Mouse (Mus musculus) lung, postnatal 0 days (tissue): ENCODE measurements around the gene Gm10964. TPM values are rescaled to one million over a fixed set of nuclear protein-coding genes. Genes with fewer than 3 reads are reported as not detected.

Experiments
- ATAC-seq: fragments of 200-750 bp; cut with Nextera tagmentation; 2 replicates; pipeline ENCODE4 v1.8.0; 2017; ENCODE audit warnings: moderate library complexity
- DNase-seq: peaks from one replicate; pipeline ENCODE4 v3.0.0-alpha.2; 2016; ENCODE audit warnings: low spot score
- H3K27ac ChIP-seq: fragments of 300-500 bp; sonication (generic); 2 replicates; pipeline ENCODE4 v1.5.1; 2014; ENCODE audit warnings: antibody characterized with exemption, mild to moderate bottlenecking, low read length, mixed read lengths
- H3K27me3 ChIP-seq: fragments of 300-500 bp; sonication (generic); replicated peaks from 2 replicates; pipeline ENCODE4 v1.6.1; 2014; ENCODE audit warnings: low read length, mixed read lengths; ENCODE audit not compliant: insufficient read depth
- H3K36me3 ChIP-seq: fragments of 300-500 bp; sonication (generic); 2 replicates; pipeline ENCODE4 v1.6.1; 2014; ENCODE audit warnings: low read length, mixed read lengths; ENCODE audit not compliant: insufficient read depth
- H3K4me1 ChIP-seq: fragments of 300-500 bp; sonication (generic); 2 replicates; pipeline ENCODE4 v1.6.1; 2014; ENCODE audit warnings: antibody characterized with exemption, low read depth, low read length, mixed read lengths; ENCODE audit not compliant: insufficient read depth
- H3K4me2 ChIP-seq: fragments of 300-500 bp; sonication (generic); replicated peaks from 2 replicates; pipeline ENCODE4 v1.6.1; 2014; ENCODE audit warnings: low read depth, mild to moderate bottlenecking, low read length, moderate library complexity, mixed read lengths
- H3K4me3 ChIP-seq: fragments of 300-500 bp; sonication (generic); 2 replicates; pipeline ENCODE4 v1.5.1; 2014; ENCODE audit warnings: low read depth, low read length
- H3K9ac ChIP-seq: fragments of 300-500 bp; sonication (generic); replicated peaks from 2 replicates; pipeline ENCODE4 v1.6.1; 2014; ENCODE audit warnings: low read depth, mild to moderate bottlenecking
- H3K9me3 ChIP-seq: fragments of 300-500 bp; sonication (generic); 2 replicates; pipeline ENCODE4 v1.6.1; 2016; ENCODE audit warnings: low read length, mixed read lengths
- CTCF ChIP-seq: IDR thresholded peaks from 2 replicates; pipeline ENCODE4 v1.5.1; 2016; ENCODE audit warnings: antibody characterized with exemption, mild to moderate bottlenecking
- EP300 ChIP-seq: IDR thresholded peaks from 2 replicates; pipeline ENCODE4 v1.6.1; 2016; ENCODE audit warnings: antibody characterized with exemption, mild to moderate bottlenecking, control low read depth
- WGBS: fragments of 180-500 bp; shearing (Covaris S2); extraction: QIAGEN DNeasy Blood & Tissue Kit; methylation state at CpG from one replicate; pipeline ENCODE4 v1.1.7; 2014; 5-methylcytosine and 5-hydroxymethylcytosine counted together
- polyA plus RNA-seq: library from polyadenylated mRNA; unstranded; fragments of >200 nt; fragmentation: Nextera tagmentation; extraction: Ambion mirVana; gene quantifications from 2 replicates; pipeline ENCODE4 v1.2.1, GENCODE M21; 2015

Gene Gm10964
- polyA plus RNA-seq, 1 experiment from 2014 or later = not detected

DNA sequence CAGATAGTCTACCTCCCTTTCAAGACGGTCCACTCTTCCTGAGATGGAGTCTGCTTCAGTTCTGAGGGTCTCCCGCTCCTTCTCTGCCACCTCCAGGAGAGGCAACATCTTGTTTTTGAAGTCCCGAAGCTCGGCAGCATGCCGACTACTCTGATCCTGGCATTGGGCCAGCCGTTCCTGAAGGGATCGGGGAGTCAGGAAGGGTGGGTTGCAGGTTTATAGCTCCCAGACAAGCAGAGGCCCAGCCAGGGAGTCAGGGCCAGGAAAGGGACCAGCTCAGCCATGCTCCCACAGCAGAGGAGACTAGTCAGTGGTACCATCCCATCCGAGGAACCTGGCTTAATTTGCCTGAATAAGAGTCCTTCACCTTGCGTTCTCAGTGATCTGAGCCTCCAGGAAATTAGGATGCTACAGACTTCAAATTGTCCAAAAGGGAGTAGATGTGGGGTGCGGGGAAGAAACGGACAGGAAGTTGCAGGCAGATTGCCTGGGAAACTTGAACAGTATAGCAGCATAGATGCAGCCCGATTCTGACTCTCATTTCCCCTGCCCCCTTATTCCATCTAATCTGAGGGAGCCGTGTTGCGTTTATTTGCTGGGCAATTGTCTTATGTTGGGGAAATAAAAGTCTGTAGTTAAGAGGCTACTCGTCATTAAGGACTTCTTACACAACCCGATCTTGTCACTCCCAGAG, 2.0 kb upstream of the Gm10964 start:
- H3K9ac ChIP-seq = peak overlapping the region; percentile 33
- H3K4me2 ChIP-seq = peak overlapping the region; percentile 58
- TF ChIP-seq CTCF (no peak), EP300 (no peak)
- no peaks in the 10 kb centered on the region for H3K27me3 ChIP-seq
- peak overlapping the region; percentile 71 for H3K27ac ChIP-seq
- 22% methylated on average over 16 of the region's 16 CpGs for WGBS
- ATAC-seq (no peak), DNase-seq (peak; percentile 53)
- peaks cover 13% of the 10 kb centered on the region; the same call in 1 of the 2 replicates for H3K4me1 ChIP-seq
- no peaks in the 10 kb centered on the region for H3K9me3 ChIP-seq
- peak overlapping the region; percentile 34 for H3K4me3 ChIP-seq
- H3K36me3 ChIP-seq = peaks cover 10% of the 10 kb centered on the region; the same call in 1 of the 2 replicates

DNA sequence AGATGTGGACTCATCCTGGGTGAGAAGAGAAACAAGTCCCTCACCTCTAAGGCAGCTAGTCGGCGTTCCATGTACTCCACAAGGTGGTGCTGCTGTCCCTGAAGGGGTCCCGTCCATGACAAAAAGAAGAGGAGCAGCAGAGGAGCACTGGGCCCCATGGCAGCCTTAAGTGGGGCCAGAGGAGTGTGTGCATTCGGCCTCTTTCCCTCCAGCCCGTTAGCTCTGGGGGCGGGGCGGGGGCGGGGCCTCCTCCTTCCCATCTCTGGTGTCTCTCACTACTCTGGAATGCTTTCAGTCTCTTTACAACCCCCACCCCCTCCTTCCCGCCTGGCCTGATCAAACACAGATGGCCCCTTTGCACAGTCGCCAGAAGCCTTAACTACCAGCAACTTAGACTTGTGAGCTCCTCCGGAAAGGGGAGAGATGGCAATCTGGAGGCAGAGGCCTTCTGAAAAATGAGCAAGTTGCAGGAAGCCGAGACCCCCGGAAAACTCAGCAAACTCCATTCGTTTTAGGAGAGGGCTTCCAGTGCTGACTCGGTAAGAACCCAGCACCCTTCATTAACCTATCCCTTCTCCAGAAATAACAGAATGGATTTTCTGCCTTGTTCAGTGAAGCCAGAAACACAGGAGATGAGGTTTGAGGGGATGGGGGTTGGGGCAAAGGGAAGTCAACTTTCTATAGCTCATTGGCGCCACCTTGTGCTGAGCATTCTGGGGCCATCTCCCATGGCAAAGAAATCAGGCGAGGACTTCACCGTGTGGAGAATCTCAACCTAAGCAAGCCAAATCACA, 1.2 kb upstream of the Gm10964 start, which contains the start of gene Olfml3:
TSS of gene Olfml3 (minus strand) at position 224 of the 794 bp plus-strand sequence.
- H3K4me2 ChIP-seq = peak within 1 kb of the TSS; percentile 58
- peak within 1 kb of the TSS; percentile 71 for H3K27ac ChIP-seq
- H3K36me3 ChIP-seq = peaks cover 12% of the 10 kb centered on the region; the same call in 1 of the 2 replicates
- under 1% methylated on average over 18 of the region's 18 CpGs for WGBS
- H3K27me3 ChIP-seq = no peaks in the 10 kb centered on the region
- ATAC-seq (peak; percentile 76), DNase-seq (peak; percentile 90)
- H3K4me3 ChIP-seq = peak within 1 kb of the TSS; percentile 34
- peak within 1 kb of the TSS; percentile 33 for H3K9ac ChIP-seq
- H3K9me3 ChIP-seq = no peaks in the 10 kb centered on the region
- peaks cover 13% of the 10 kb centered on the region; the same call in 1 of the 2 replicates for H3K4me1 ChIP-seq
- peak; percentile 94 for TF ChIP-seq CTCF
- no peak for TF ChIP-seq EP300

DNA sequence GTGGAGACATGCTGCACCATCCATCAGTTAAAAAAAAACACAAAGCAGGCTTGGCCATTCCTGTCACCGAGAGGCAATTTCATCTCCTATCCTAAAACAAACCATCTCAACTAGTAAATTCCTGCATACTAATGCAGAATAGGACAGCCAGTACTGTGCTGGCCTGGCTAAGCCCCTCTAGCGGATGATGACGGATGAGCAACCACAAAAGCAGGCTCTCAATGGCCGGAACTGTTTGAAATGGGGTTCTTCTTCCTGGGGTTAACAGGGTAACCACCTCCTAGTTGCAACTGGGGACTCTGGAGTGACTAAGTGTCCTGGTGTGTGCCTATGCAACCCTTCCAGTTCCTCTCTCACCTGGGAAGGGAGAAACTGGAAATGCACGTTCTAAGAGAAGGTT, 1.2 kb downstream of the Gm10964 start:
- ATAC-seq (no peak), DNase-seq (no peak)
- 0 out of 2 replicates have a peak, but pooled peaks cover 7% of the 10 kb centered on the region for H3K4me1 ChIP-seq
- H3K9ac ChIP-seq = no peak overlapping the region
- no peak for TF ChIP-seq EP300
- no peak for TF ChIP-seq CTCF
- no peak overlapping the region for H3K4me2 ChIP-seq
- H3K27me3 ChIP-seq = no peaks in the 10 kb centered on the region
- no peak overlapping the region for H3K27ac ChIP-seq
- H3K4me3 ChIP-seq = no peak overlapping the region
- H3K9me3 ChIP-seq = no peaks in the 10 kb centered on the region
- H3K36me3 ChIP-seq = peaks cover 28% of the 10 kb centered on the region
- WGBS = 54% methylated on average over 5 of the region's 5 CpGs

DNA sequence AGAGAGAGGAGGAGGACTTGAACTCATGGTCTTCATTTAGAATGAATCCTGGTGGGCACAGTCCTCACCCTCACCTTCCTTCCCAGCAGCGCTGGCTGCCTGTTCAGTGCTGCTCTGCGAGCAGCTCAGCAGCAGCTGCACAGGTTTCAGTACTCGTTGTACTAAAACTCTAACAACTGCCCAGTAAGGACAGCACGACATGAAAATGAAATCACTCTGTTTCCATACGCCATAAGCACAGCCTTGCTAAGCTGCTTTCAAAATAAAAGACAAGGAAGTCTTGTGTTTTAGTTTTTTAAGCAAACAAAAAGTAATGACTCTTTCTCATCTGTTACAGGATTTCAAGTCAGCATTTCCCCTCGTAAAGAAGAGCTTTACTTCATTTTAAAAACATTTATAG, 4.0 kb downstream of the Gm10964 start:
- DNase-seq (no peak), ATAC-seq (no peak)
- no peak overlapping the region for H3K27ac ChIP-seq
- TF ChIP-seq EP300 (no peak), CTCF (no peak)
- no peak overlapping the region for H3K4me2 ChIP-seq
- WGBS = 83% methylated on average over 6 of the region's 6 CpGs
- H3K27me3 ChIP-seq = no peaks in the 10 kb centered on the region
- H3K9me3 ChIP-seq = no peaks in the 10 kb centered on the region
- H3K4me3 ChIP-seq = no peak overlapping the region
- H3K36me3 ChIP-seq = peaks cover 44% of the 10 kb centered on the region
- H3K9ac ChIP-seq = no peak overlapping the region
- H3K4me1 ChIP-seq = no peaks in the 10 kb centered on the region

DNA sequence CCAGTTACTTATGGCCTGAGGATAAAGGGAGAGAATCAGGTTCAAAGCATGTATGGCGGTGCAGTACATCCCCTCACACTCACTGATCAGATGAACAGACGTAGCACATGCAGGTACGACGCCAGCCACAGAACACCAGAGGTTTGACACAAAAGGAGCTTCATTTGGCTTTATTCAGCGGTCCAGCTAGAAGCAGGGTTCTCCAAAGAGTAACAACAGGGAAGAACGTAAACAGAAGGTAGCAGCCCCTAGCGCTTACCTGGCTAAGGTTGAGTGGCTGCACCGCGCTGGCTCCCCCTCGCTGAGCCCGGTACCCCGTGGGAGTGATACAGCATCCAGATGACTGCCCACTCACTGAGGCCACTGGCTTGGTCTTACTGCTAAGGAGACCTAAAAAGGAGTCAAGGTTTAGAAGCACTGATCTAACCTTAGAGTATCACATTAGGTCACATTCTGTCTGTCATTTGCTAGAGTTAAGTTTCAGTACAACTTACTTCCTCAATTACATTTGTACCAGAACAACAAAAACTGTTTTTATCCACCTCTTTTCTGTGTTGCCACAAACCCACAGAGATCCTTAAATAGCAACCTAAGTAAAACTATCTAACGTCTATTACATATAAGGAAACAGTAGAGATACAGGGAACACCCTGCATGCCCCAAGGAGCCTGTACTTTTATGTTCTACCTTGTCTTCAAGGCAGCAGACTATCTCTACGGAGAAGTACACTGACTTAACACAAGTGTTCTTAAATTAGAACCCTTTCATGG, 6.0 kb downstream of the Gm10964 start:
- TF ChIP-seq EP300 = no peak
- TF ChIP-seq CTCF = no peak
- Histone ChIP-seq H3K9me3 (no peaks in the 10 kb centered on the region), H3K9ac (no peak overlapping the region), H3K4me2 (no peak overlapping the region), H3K27ac (no peak overlapping the region), H3K4me1 (no peaks in the 10 kb centered on the region), H3K36me3 (peaks cover 60% of the 10 kb centered on the region), H3K4me3 (no peak overlapping the region), H3K27me3 (no peaks in the 10 kb centered on the region)
- ATAC-seq (no peak), DNase-seq (no peak)
- 90% methylated on average over 14 of the region's 14 CpGs for WGBS

DNA sequence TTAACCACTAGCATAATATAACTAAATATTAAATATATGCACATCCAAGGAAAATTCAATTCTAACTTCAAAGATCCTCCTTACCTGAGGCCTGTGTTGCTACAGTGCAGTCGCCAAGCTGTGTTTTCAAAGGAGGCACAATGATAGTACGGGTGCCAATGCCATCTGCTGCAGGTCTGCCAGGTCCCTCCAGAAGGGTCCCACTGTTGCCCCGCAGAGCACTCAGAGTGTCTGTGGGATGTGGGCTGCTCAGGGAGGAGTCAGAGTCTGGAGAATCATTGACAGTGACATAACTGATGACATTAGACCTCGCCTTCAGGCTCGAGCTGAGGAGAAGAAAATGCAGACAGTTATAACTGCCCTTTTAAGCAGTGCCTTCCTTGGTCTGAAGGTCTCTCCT, 7.5 kb downstream of the Gm10964 start:
- Histone ChIP-seq H3K9ac (no peak overlapping the region), H3K4me3 (no peak overlapping the region), H3K27me3 (no peaks in the 10 kb centered on the region), H3K9me3 (no peaks in the 10 kb centered on the region), H3K4me2 (no peak overlapping the region), H3K36me3 (peaks cover 69% of the 10 kb centered on the region), H3K27ac (no peak overlapping the region), H3K4me1 (no peaks in the 10 kb centered on the region)
- no peak for DNase-seq
- no peak for ATAC-seq
- WGBS = 83% methylated on average over 5 of the region's 5 CpGs
- TF ChIP-seq CTCF = no peak
- TF ChIP-seq EP300 = no peak
